Mouse (Mus musculus) c-Kit-positive CD71-negative TER-119-negative erythroid progenitor cells, embryonic 14.5 days (primary cell): ENCODE data around the gene Gak.
"Not testable (repeated sequence)": the region's sequence is repeated elsewhere in the genome, so short reads cannot be mapped to it uniquely, and the experiment has no call there.

Experiments
- DNase-seq: peaks from one replicate; pipeline ENCODE4 v3.0.0-alpha.2; 2013; ENCODE audit warnings: low read depth

Gak gene

GRCm38 (mm10) chr5:108655891-108656650, 26.5 kb upstream of the Gak start:
- DNase-seq = no peak

- no peak for DNase-seq
Measured at GRCm38 (mm10) chr5:108655381-108655780, 25.8 kb upstream of the Gak start.

GRCm38 (mm10) chr5:108654444-108654990, 25.0 kb upstream of the Gak start:
- no peak for DNase-seq

GRCm38 (mm10) chr5:108653341-108653740, 23.8 kb upstream of the Gak start:
- no peak for DNase-seq

GRCm38 (mm10) chr5:108651823-108652222, 22.3 kb upstream of the Gak start:
- no peak for DNase-seq

GRCm38 (mm10) chr5:108651136-108651720, 21.7 kb upstream of the Gak start:
- no peak for DNase-seq

GRCm38 (mm10) chr5:108650341-108650740, 20.8 kb upstream of the Gak start:
- DNase-seq = no peak

- no peak for DNase-seq
Measured at GRCm38 (mm10) chr5:108648937-108649576, 19.5 kb upstream of the Gak start.

- no peak for DNase-seq
Measured at GRCm38 (mm10) chr5:108647820-108648465, 18.4 kb upstream of the Gak start.

GRCm38 (mm10) chr5:108647311-108647710, 17.8 kb upstream of the Gak start:
- DNase-seq = no peak

- no peak for DNase-seq
Measured at GRCm38 (mm10) chr5:108646343-108646660, 16.7 kb upstream of the Gak start.

- no peak for DNase-seq
Measured at GRCm38 (mm10) chr5:108645651-108646342, 16.2 kb upstream of the Gak start.

GRCm38 (mm10) chr5:108643674-108644073, 14.1 kb upstream of the Gak start:
- no peak for DNase-seq

- DNase-seq = no peak
Measured at GRCm38 (mm10) chr5:108636172-108636571, 6.6 kb upstream of the Gak start.

GRCm38 (mm10) chr5:108634088-108634487, 4.5 kb upstream of the Gak start:
- not testable (repeated sequence) for DNase-seq

- DNase-seq = no peak
Measured at GRCm38 (mm10) chr5:108633676-108634075, 4.1 kb upstream of the Gak start.

- no peak for DNase-seq
Measured at GRCm38 (mm10) chr5:108628891-108629633, 493 bp downstream of the Gak start.

- DNase-seq = no peak
Measured at GRCm38 (mm10) chr5:108626050-108626660, 3.4 kb downstream of the Gak start.

GRCm38 (mm10) chr5:108621870-108622269, 7.7 kb downstream of the Gak start:
- no peak for DNase-seq

GRCm38 (mm10) chr5:108610426-108610825, 19.1 kb downstream of the Gak start:
- no peak for DNase-seq

- DNase-seq = no peak
Measured at GRCm38 (mm10) chr5:108602537-108602936, 27.0 kb downstream of the Gak start.
